Mouse (Mus musculus) adrenal gland, postnatal 10 days (tissue): ENCODE measurements around the gene Acoxl. TPM values are rescaled to one million over a fixed set of nuclear protein-coding genes. Genes with fewer than 3 reads are reported as not detected.

Source experiments
- DNase-seq: peaks from one replicate; pipeline ENCODE4 v3.0.0; 2021; ENCODE audit warnings: mixed read lengths
- microRNA-seq: library from miRNA; unstranded; fragments of <30 nt; microRNA quantifications from one replicate; pipeline ENCODE4 v1.2.0, GENCODE M21; 2021
- total RNA-seq, 2 experiments: library from RNA; stranded (reverse); gene quantifications; 2 replicates each; pipeline ENCODE4 v1.2.3; 2021

Acoxl gene
- total RNA-seq, 2 experiments from 2014 or later = 0.18 to 0.45 TPM

DNA sequence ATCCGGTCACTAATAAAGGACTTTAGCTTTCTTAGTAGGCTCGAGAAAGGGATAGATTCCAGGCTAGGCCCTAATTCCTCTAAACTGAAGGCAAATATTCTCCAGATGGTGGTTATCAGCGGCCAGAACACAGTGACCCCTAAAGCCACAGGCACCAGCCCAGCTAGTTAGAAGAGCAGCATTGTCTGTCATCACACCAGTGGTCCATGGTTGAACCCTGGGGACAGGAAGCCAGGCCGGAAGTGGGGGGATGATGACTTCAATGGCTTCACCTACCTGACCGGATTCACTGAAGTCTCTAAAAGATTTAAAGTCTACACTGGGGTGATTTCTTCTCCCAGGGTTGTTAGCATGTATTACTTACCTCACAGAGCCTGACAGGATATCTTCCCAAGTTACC, 310.9 kb downstream of the Acoxl start:
- no peak for DNase-seq

DNA sequence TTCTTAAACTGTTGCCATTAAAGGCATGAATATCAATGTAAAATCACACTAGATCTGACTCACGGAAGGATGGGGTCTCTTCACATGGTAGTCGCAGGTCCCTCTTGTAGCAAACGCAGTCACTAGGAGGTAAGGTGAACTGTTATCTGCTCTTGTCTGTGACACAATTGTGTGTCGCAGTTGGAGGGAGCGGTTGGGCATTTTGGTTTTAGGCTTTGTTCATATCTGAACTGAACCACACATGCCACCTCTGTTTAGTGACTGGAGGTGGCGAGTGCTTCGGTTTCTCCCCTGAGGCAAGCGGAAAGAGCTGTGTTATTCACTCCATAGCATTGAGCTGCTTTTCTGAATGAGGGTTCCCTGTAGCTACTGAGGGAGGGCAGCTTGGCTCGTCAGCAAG, 313.5 kb downstream of the Acoxl start:
- DNase-seq = no peak

DNA sequence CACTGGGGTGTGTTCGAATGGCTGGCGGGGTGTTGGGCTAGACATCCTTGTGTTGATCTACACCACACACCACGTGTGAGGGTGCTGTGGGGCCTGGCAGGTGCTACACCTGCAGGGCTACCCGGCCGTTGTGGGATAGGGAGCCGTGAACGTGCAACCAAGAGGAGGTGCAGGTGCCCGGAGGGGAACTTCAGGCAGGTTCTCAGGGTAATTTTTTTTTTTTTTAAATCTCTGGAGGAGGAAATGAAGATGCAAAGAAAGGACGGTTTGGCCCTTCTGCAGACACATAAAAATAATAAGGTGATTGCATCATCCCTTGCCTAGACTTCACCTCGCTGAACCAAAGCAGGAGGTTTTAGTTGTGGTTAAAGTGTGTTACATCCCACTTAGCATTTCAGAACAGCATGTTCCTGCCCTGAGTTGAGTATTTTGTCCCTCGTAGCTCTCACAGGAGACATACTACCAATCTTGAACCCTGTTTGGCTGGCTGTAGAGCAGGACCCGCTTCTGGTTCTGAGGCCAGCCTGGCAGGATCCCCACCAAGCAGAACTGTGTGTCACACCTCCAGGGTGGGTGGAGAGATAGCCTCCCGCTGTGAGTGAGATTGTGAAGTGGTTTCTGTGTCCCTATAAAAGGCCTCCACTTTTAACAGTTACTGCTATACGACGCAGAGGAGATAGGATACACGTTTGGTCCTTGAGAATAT, 314.3 kb downstream of the Acoxl start:
- no peak for DNase-seq

- no peak for DNase-seq
These were observed 314.9 kb downstream of the Acoxl start for GRCm38 (mm10) chr2:128153551-128153910.

DNA sequence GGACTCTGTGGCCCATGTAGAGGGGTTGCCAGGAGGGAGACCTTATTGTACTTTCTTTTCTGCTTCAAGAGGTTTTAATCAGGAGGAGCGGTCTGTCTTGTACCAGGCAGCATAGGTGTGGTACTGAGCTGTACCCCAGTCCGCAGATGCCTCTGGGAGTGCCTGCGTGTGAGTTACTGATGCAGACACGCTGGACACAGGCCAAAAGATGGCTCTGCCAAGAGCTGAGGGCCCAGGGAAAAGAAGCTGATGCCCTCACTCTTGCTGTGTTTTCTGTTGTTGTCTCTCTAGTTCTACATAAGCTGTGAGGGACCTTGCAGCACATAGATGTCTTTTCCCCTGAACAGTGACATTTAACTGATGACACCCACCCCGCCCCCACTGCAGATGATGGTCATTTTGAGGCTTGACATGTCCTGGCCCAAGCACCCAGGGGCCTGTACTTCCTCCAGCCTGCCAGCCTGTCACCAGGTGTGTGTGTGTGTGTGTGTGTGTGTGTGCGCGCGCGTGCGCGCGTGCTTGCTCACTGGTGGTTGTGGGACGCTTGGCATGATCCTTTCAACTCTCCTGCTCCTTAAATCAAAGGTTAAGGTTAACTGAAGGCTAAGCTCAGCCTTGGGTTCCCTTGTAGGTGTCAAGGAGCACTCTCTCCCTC, 316.9 kb downstream of the Acoxl start:
- peak; percentile 72 for DNase-seq

- DNase-seq = peak; percentile 43
These were observed 317.4 kb downstream of the Acoxl start for GRCm38 (mm10) chr2:128156067-128156462.

- DNase-seq = no peak
These were observed 318.1 kb downstream of the Acoxl start for GRCm38 (mm10) chr2:128156557-128157412.

- DNase-seq = no peak
These were observed 320.2 kb downstream of the Acoxl start for GRCm38 (mm10) chr2:128158734-128159410.

GRCm38 (mm10) chr2:128159619-128160125, 321.0 kb downstream of the Acoxl start:
- DNase-seq = no peak

GRCm38 (mm10) chr2:128163177-128163576, 324.5 kb downstream of the Acoxl start:
- DNase-seq = no peak

DNA sequence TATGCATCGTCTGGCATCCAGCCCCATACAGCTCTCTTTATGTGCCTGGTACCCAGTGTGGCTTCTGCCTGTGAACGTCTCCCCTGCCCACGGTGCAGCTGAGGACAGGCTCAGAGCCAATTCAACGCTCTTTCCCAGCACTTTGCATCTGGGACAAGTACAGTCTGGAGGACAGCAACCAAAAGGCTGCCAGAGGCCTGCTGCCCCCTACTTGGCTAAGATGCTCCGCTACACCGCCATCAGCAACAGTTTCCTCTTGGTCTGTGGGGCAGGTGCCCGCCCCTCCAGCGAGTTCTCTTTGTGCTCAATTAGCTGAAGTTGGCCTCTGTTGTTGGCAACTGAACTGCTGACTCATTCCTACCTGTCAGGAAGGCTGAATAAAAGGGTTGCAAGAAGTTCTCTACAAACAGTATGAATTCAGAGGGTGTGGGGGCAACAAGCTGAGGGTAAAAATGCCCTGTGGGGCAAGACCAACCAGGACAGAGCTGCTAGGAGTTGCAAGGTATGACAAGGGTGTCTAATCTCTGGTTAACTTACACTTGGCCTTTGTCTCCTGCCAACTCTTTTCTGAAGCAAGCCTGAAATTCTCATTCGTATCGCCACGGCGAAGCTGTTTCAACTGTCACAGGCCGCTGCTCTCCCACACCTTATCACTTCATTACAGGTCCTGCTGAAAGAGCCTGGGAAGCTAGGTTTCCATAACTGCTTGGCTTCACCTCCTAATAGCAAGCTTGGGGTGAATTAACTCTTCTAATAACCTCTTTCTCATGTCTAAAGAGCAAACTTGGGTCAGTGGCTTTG, 328.1 kb downstream of the Acoxl start:
- peak; percentile 22 for DNase-seq

DNA sequence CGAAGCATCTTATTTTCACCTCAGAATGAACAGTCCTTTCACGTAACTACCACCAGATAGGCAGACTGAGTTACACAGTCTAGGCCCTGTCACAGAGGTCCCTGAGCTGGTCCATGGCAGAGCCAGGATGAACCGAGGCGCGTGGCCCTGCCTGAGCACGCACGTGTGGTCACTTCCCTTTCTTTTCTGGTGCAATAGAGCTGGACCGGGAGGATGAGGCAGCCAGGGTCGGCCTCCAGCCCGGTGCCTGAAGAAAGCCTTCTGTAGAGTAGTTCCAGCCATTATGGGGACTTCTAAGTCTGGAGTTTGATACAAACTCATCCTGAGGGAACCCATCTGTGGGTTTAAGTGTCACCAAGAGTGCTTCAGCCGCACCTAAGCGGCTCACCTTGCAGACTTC, 329.3 kb downstream of the Acoxl start:
- DNase-seq = no peak

- peak; percentile 22 for DNase-seq
These were observed 330.8 kb downstream of the Acoxl start for GRCm38 (mm10) chr2:128169486-128169885.

- no peak for DNase-seq
These were observed 331.3 kb downstream of the Acoxl start for GRCm38 (mm10) chr2:128169972-128170371.

GRCm38 (mm10) chr2:128170614-128171013, 331.9 kb downstream of the Acoxl start:
- DNase-seq = no peak

DNA sequence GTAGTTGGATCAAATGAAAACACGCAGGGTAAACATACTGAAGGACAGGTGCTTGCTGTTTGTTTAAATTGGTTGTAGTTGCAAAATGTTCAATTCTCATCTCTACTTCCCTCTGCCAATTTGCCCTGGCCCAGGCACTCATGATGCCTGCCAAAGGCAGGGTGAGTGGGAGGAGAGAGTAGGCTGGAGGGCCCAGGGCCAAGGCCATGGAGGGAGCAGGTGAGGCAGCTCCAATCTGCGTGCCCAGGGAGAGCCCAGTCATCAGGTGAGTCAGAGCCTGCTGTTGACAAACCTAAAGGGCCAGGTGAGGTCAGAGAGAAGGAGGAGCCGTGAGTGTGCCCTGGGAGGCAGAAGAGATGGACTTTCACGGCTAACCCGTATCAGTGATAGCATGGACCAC, 333.6 kb downstream of the Acoxl start:
- DNase-seq = peak; percentile 72

Small RNAs within 50 kb of the gene (microRNA-seq; reads per million reads assigned to microRNA genes)
- gene Gm22411 = not detected

Other genes with a start within 250 kb of the Acoxl start
- 1 to 10 TPM; 5.8 to 7.0 TPM for gene Mal, start 182.2 kb upstream of the Acoxl start, total RNA-seq
- gene Mall, start 108.9 kb upstream of the Acoxl start, total RNA-seq = 1 to 10 TPM; 5.1 to 6.0 TPM
- gene Nphp1, start 50.0 kb upstream of the Acoxl start, total RNA-seq = 10 to 100 TPM; 20.7 to 22.8 TPM
- gene Mtln, start 46.4 kb upstream of the Acoxl start, total RNA-seq = 10 to 100 TPM; 62.8 to 68.3 TPM
- gene Bub1, start 7.0 kb upstream of the Acoxl start, total RNA-seq = 1 to 10 TPM; 7.9 to 8.4 TPM